Mouse (Mus musculus) stomach, embryonic 16.5 days (tissue): Measurements from ENCODE around the gene Arhgap35. TPM values are rescaled to one million over a fixed set of nuclear protein-coding genes. Genes with fewer than 3 reads are reported as not detected.

Experiments used
- ATAC-seq: fragments of 200-750 bp; cut with Nextera tagmentation; 2 replicates; pipeline ENCODE4 v1.8.0; 2017; ENCODE audit warnings: moderate number of reproducible peaks, moderate TSS enrichment; ENCODE audit not compliant: insufficient read depth, low FRiP score
- H3K27ac ChIP-seq: fragments of 300-500 bp; sonication (generic); 2 replicates; pipeline ENCODE4 v1.5.1; 2014; ENCODE audit warnings: low read length
- H3K27me3 ChIP-seq: fragments of 300-500 bp; sonication (generic); 2 replicates; pipeline ENCODE4 v1.6.1; 2014; ENCODE audit warnings: low read length, control low read depth, mixed read lengths; ENCODE audit not compliant: control insufficient read depth, insufficient read depth
- H3K36me3 ChIP-seq: fragments of 300-500 bp; sonication (generic); 2 replicates; pipeline ENCODE4 v1.6.1; 2014; ENCODE audit warnings: low read length; ENCODE audit not compliant: control insufficient read depth, insufficient read depth
- H3K4me1 ChIP-seq: fragments of 300-500 bp; sonication (generic); 2 replicates; pipeline ENCODE4 v1.6.1; 2014; ENCODE audit warnings: low read length, control low read depth, mixed read lengths; ENCODE audit not compliant: control insufficient read depth, insufficient read depth
- H3K4me2 ChIP-seq: fragments of 300-500 bp; sonication (generic); 2 replicates; pipeline ENCODE4 v1.6.1; 2014; ENCODE audit warnings: low read depth, low read length, mixed read lengths
- H3K4me3 ChIP-seq: fragments of 300-500 bp; sonication (generic); replicated peaks from 2 replicates; pipeline ENCODE4 v1.5.1; 2014; ENCODE audit warnings: mild to moderate bottlenecking, low read length
- H3K9ac ChIP-seq: fragments of 300-500 bp; sonication (generic); 2 replicates; pipeline ENCODE4 v1.6.1; 2014; ENCODE audit warnings: low read length
- H3K9me3 ChIP-seq: fragments of 300-500 bp; sonication (generic); replicated peaks from 2 replicates; pipeline ENCODE4 v1.6.1; 2016; ENCODE audit warnings: low read length, control low read depth; ENCODE audit not compliant: control insufficient read depth
- WGBS: fragments of 180-500 bp; shearing (Covaris S2); extraction: QIAGEN DNeasy Blood & Tissue Kit; methylation state at CpG from one replicate; pipeline ENCODE4 v1.1.7; 2014; 5-methylcytosine and 5-hydroxymethylcytosine counted together
- polyA plus RNA-seq: library from polyadenylated mRNA; unstranded; fragments of >200 nt; fragmentation: Nextera tagmentation; extraction: Ambion mirVana; gene quantifications from 2 replicates; pipeline ENCODE4 v1.2.1, GENCODE M21; 2015

Gene Arhgap35
- polyA plus RNA-seq, 1 experiment from 2014 or later, result 11.4 TPM

DNA sequence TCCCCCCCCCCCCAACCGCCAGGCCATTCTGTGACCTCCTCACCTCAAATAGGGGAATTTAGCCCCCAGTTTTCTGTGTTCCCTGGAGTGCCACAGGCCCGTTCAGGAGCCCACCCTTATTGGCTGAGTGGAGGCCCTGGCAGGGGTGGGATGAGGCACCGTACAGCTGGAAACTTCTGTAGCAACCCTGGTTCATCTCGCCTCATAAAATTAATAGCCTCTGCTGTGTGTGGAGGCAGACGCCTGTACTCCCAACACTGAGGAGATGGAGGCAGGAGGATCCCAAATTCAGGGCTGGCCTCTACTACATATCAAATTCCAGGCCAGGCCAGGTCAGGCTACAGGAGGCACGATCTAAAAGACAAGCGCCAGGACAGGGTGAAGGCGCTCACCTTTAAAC is 140.9 kb downstream of the Arhgap35 start:
- no peaks in the 10 kb centered on the region for H3K9me3 ChIP-seq
- H3K27me3 ChIP-seq, result peaks cover 64% of the 10 kb centered on the region
- H3K27ac ChIP-seq, result no peak overlapping the region
- no peaks in the 10 kb centered on the region for H3K36me3 ChIP-seq
- 51% methylated on average over 8 of the region's 8 CpGs for WGBS
- H3K4me2 ChIP-seq, result no peak overlapping the region
- H3K9ac ChIP-seq, result no peak overlapping the region
- H3K4me1 ChIP-seq, result peaks cover 18% of the 10 kb centered on the region; the same call in 1 of the 2 replicates
- ATAC-seq, result no peak
- H3K4me3 ChIP-seq, result no peak overlapping the region

DNA sequence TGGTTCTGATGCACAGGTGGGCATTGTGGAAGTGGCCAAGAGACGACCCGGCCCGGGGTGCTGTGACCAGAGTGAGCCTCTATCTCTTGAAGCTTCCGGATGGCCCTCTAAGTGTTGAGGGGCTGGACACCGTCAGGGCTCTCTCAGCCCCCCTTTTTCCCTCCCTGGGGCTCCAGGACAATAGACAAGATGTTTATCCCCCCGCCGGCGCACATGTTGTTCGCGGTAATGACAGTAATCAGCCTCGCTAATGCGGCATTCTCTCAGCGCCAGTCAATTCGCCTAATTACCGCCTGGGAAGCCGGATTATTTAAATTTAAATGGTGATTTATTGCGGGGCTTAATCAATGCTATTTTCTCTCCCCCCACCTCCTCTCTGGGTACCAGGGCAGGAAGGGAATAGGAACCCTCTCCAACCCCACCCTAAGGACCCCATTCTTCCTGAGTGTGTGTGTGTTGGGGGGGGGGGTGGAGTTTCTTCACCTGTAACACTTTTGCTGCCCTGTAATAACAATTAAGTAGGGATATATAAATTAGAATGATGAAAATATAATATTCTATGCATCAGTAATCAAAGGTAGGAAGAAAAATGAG is 142.6 kb downstream of the Arhgap35 start:
- Histone ChIP-seq H3K36me3 (no peaks in the 10 kb centered on the region), H3K27ac (no peak overlapping the region), H3K4me3 (no peak overlapping the region), H3K4me1 (peaks cover 18% of the 10 kb centered on the region; the same call in 1 of the 2 replicates), H3K4me2 (no peak overlapping the region), H3K9me3 (no peaks in the 10 kb centered on the region), H3K9ac (no peak overlapping the region), H3K27me3 (peaks cover 69% of the 10 kb centered on the region)
- ATAC-seq, result no peak
- 16% methylated on average over 17 of the region's 17 CpGs for WGBS

DNA sequence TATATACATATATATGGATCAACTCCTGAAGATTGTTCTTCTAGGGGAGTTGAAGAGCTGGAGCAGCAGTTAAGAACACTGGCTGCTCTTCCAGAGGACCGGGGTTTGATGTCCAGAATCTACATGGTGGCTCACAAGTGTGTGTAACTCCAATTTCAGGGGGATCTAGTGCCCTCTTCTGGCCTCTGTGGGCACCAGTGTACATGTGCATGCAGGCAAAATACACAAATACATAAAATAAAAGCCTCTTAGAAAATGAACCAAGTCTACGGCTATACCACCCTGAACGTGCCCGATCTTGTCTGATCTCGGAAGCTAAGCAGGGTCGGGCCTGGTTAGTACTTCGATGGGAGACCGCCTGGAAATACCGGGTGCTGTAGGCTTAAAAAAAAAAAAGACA is 143.2 kb downstream of the Arhgap35 start:
- no peak for ATAC-seq
- WGBS, result 37% methylated on average over 9 of the region's 9 CpGs
- Histone ChIP-seq H3K4me3 (no peak overlapping the region), H3K4me2 (no peak overlapping the region), H3K27ac (no peak overlapping the region), H3K9ac (no peak overlapping the region), H3K4me1 (peaks cover 17% of the 10 kb centered on the region; the same call in 1 of the 2 replicates), H3K27me3 (peaks cover 62% of the 10 kb centered on the region), H3K9me3 (no peaks in the 10 kb centered on the region), H3K36me3 (no peaks in the 10 kb centered on the region)

DNA sequence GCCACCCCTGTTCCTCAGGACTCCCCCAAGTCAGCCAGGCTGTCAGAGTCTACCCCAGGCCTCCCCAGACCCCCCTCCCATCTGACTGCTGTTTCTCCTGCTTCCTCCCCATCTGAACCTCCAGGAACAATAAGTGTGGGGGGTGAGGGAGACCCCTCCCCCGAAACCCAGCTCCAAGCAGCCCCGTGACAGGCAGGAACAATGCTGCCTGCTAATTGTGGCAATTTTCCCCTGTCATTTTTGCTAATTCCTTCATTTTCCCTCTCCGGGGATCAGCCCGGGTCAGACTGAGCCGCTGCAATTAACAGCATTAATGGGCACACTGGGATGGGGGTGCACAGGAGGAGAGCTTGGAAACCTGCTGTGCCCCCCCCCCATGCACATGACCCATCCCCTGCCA is 146.7 kb downstream of the Arhgap35 start:
- peaks cover 28% of the 10 kb centered on the region for H3K27me3 ChIP-seq

DNA sequence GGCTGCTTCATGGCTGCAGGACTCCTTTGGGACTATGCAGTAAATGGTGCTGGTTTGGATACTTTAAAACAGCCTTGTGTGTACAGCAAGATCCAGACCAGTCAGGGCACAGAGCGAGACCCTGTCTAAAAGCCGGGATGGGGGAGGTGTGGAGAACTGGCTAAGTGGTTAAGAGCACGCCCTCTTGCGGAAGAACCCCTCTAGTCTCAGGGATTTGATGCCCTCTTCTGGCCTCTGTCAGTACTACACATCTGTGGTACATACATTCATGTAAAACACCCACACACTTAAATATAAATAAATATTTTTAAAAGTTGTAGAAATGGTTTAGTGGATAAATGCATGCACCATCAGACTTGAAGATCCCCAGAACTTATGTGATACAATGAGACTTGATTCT is 148.2 kb downstream of the Arhgap35 start:
- Histone ChIP-seq H3K4me2 (no peak overlapping the region), H3K4me1 (no peaks in the 10 kb centered on the region), H3K4me3 (no peak overlapping the region), H3K36me3 (no peaks in the 10 kb centered on the region), H3K27ac (no peak overlapping the region), H3K9ac (no peak overlapping the region), H3K27me3 (peaks cover 15% of the 10 kb centered on the region), H3K9me3 (no peaks in the 10 kb centered on the region)
- 72% methylated on average over 4 of the region's 4 CpGs for WGBS
- ATAC-seq, result no peak

More for the DNA sequence above, 146.7 kb downstream of the Arhgap35 start:
- H3K27ac ChIP-seq, result no peak overlapping the region
- no peak overlapping the region for H3K4me2 ChIP-seq
- no peaks in the 10 kb centered on the region for H3K9me3 ChIP-seq
- H3K9ac ChIP-seq, result no peak overlapping the region
- 36% methylated on average over 5 of the region's 5 CpGs for WGBS
- H3K36me3 ChIP-seq, result no peaks in the 10 kb centered on the region
- H3K4me3 ChIP-seq, result no peak overlapping the region
- no peak for ATAC-seq
- H3K4me1 ChIP-seq, result no peaks in the 10 kb centered on the region

DNA sequence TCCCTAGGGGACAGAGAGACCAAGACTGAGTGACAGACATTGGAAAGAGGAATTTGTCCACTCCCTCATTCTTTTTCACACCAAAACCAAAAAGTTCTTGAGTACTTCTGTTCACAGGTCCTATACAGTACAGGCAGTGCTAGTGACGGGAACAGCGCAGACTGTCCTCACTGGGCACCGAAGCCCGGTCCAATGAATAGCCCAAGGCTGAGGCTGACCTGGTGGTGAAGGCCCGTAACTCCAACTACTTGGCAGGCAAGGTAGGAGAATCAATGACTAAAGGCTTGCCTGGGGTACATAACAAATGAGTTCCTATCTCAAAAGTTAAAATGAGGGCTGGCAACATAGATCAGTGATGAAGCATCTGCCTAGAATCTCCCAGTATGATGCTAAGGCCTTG is 149.2 kb downstream of the Arhgap35 start:
- WGBS, result 90% methylated on average over 5 of the region's 5 CpGs
- H3K9me3 ChIP-seq, result no peaks in the 10 kb centered on the region
- H3K4me1 ChIP-seq, result no peaks in the 10 kb centered on the region
- peaks cover 8% of the 10 kb centered on the region; the same call in 1 of the 2 replicates for H3K27me3 ChIP-seq
- no peak overlapping the region for H3K9ac ChIP-seq
- no peak for ATAC-seq
- H3K4me3 ChIP-seq, result no peak overlapping the region
- H3K4me2 ChIP-seq, result no peak overlapping the region
- H3K36me3 ChIP-seq, result no peaks in the 10 kb centered on the region
- no peak overlapping the region for H3K27ac ChIP-seq

DNA sequence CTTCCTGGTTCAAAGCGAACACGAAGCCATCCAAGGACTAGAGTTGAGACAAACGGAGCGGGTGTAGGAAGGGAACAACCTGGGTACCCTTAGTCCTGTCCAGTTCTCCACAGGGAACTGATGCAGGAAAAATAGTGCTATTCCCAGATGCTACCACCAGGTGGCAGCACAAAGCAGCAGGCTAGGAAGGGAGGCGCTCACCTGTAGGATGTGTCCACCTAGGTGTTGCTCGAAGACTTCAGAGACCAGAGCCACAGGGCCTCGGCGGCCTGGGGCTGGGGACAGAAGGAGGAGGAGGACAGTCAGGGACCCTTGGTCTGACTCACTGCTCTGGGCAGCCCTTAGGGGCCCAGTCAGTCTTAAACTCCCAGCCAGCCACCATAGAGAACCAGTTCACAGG is 149.6 kb downstream of the Arhgap35 start:
- whole genome bisulfite sequencing, result 11% methylated on average over 8 of the region's 8 CpGs

DNA sequence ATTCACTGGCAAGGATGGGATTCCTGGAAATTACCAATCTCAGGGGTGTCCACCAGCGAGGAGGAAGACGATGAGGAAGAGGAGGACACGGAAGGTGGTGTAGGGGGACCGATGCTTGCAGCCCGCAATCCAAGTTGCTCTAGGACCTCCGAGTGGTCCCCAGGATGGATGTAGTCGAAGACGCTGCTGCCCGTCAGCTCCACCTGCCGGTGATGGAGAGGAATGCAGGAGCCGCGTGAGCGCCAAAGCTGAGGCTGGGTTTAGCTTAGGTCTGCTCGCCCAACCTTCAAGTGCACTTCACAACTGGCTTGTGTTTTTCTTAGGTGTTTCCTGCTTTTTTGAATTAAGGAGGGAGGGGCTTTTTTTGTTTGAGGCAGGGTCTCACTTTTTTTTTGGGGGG is 151.6 kb downstream of the Arhgap35 start:
- Histone ChIP-seq H3K4me1 (no peaks in the 10 kb centered on the region), H3K9ac (no peak overlapping the region), H3K4me2 (no peak overlapping the region), H3K27ac (no peak overlapping the region), H3K36me3 (no peaks in the 10 kb centered on the region), H3K9me3 (no peaks in the 10 kb centered on the region), H3K27me3 (peaks cover 4% of the 10 kb centered on the region; the same call in 1 of the 2 replicates), H3K4me3 (no peak overlapping the region)
- WGBS, result under 1% methylated on average over 14 of the region's 14 CpGs
- ATAC-seq, result 0 out of 2 replicates have a peak, but pooled peaks have one; percentile 16

More for the DNA sequence above, 149.6 kb downstream of the Arhgap35 start:
- H3K4me2 ChIP-seq, result no peak overlapping the region
- no peaks in the 10 kb centered on the region for H3K9me3 ChIP-seq
- no peak overlapping the region for H3K9ac ChIP-seq
- H3K4me1 ChIP-seq, result no peaks in the 10 kb centered on the region
- no peaks in the 10 kb centered on the region for H3K36me3 ChIP-seq
- no peak overlapping the region for H3K4me3 ChIP-seq
- H3K27ac ChIP-seq, result no peak overlapping the region
- ATAC-seq, result peak; percentile 24; the same call in 1 of the 2 replicates
- peaks cover 8% of the 10 kb centered on the region; the same call in 1 of the 2 replicates for H3K27me3 ChIP-seq

DNA sequence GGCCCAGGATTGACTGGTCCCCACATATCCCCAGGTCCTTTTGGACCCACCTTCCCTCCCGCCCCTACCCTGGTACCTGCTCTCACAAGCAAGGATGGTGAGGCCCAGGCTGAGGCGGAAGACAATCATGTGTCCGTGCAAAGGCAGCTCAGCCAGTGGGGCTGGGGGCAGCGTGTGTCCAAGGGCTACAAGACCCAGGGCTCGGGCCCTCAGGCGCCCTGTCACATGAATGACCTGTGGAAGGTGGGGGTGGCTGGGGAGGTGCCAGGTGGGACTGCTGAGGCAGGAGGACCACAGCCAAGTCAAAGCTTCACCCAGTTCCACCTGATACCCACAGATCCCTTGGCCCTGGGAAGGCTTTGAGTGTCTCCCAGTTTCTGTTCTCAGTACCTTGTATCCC is 153.1 kb downstream of the Arhgap35 start:
- Histone ChIP-seq H3K4me1 (no peaks in the 10 kb centered on the region), H3K4me2 (no peak overlapping the region), H3K9ac (no peak overlapping the region), H3K27ac (no peak overlapping the region), H3K4me3 (no peak overlapping the region), H3K9me3 (no peaks in the 10 kb centered on the region), H3K27me3 (no peaks in the 10 kb centered on the region; the same call in 1 of the 2 replicates), H3K36me3 (no peaks in the 10 kb centered on the region)
- ATAC-seq, result no peak
- WGBS, result 78% methylated on average over 6 of the region's 6 CpGs
